Mouse (Mus musculus): ENCODE measurements at regions not wholly inside any gene's neighbourhood (a gene's known extent, or its start where the extent isn't known, plus 50 kb on each side); places are given as distances from the start of the nearest gene placed in this dataset.

DNA sequence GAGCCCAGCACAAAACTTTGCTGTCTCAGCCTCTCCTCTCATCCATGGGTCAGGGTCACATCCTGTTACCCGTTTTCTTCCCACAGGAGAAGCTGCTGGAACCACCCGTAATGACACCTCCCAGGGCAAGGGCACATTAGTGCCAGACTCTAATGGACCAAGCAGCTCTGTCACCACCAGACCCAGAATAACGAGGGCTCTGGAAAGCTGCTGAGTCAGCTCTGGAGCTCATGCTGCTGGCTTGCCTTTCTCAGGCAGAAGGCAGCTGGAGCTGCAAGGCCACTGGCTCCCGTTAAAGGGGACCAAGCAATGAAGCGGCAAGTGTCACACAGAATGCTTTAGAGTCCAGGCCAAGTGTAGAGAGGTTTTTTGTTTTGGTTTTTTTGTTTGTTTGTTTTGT is 268.9 kb downstream of the Ptpru start:
- Histone ChIP-seq H3K27ac (ENCODE audit: low read length) (no peak overlapping the region), H3K4me3 (ENCODE audit: low read depth, low read length) (no peak overlapping the region), H3K9ac (replicated peaks; ENCODE audit: low read depth) (no peak overlapping the region), H3K4me2 (replicated peaks; ENCODE audit: low read depth, low read length) (no peak overlapping the region), H3K27me3 (replicated peaks; ENCODE audit: insufficient read depth, low read length) (no peaks in the 10 kb centered on the region), H3K4me1 (ENCODE audit: insufficient read depth, low read depth, low read length) (no peaks in the 10 kb centered on the region), H3K36me3 (ENCODE audit: insufficient read depth, low read length) (no peaks in the 10 kb centered on the region), H3K9me3 (ENCODE audit: low read length) (no peaks in the 10 kb centered on the region)
- ATAC-seq (no peak), DNase-seq (ENCODE audit: low spot score) (no peak)
- no peak for TF ChIP-seq CTCF (IDR thresholded peaks at IDR 0.05)
- TF ChIP-seq EP300 (IDR thresholded peaks at IDR 0.05) = no peak
- 42% methylated on average over 5 of the region's 5 CpGs for WGBS

DNA sequence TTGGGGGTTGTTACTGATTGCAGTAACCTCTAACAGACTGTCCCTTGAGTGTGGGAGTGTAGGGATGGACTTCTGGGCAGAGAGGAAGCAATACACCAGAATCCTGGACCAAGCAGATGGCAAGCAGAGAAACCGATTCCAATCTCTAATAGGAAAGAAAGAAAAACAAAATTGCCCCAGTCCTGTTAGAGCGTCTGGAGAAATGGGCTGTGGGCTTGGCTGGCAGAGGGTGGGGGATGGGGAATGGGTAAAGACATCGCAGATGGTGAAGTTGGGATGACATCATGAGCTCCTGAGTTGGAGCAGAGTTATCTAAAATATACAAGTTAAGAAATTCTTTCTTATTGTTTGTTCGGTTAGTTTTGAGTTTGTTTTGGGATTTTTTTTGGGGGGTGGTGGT is 260.5 kb downstream of the Ptpru start:
- no peak for TF ChIP-seq CTCF (IDR thresholded peaks at IDR 0.05)
- TF ChIP-seq EP300 (IDR thresholded peaks at IDR 0.05) = no peak
- Histone ChIP-seq H3K27me3 (replicated peaks; ENCODE audit: insufficient read depth, low read length) (no peaks in the 10 kb centered on the region), H3K9ac (replicated peaks; ENCODE audit: low read depth) (no peak overlapping the region), H3K27ac (ENCODE audit: low read length) (no peak overlapping the region), H3K36me3 (ENCODE audit: insufficient read depth, low read length) (no peaks in the 10 kb centered on the region), H3K4me2 (replicated peaks; ENCODE audit: low read depth, low read length) (no peak overlapping the region), H3K9me3 (ENCODE audit: low read length) (no peaks in the 10 kb centered on the region), H3K4me1 (ENCODE audit: insufficient read depth, low read depth, low read length) (no peaks in the 10 kb centered on the region), H3K4me3 (ENCODE audit: low read depth, low read length) (no peak overlapping the region)
- DNase-seq (ENCODE audit: low spot score) (no peak), ATAC-seq (no peak)
- 44% methylated on average over 4 of the region's 4 CpGs for WGBS

DNA sequence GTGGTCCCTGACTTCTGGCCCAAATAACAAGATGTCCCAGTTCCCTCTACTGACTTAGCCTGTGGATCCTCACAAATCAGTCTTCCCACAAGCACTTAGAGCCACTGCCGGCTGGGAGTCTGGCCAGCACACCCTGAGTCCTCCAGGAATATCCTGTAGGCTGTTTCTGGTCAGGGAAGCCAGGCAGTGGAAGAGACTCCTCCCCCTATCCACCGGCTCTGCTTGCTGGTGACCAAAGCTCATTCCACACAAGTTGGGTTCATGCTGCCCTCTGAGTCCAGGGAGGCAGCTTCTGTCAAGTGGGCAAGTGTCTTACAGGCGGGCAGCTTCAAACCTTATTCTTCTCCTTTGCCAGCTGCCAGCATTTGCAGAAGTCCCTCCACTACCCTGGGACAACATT is 252.1 kb downstream of the Ptpru start:
- Histone ChIP-seq H3K4me1 (ENCODE audit: insufficient read depth, low read depth, low read length) (no peaks in the 10 kb centered on the region), H3K4me3 (ENCODE audit: low read depth, low read length) (no peak overlapping the region), H3K27ac (ENCODE audit: low read length) (no peak overlapping the region), H3K27me3 (replicated peaks; ENCODE audit: insufficient read depth, low read length) (no peaks in the 10 kb centered on the region), H3K9me3 (ENCODE audit: low read length) (no peaks in the 10 kb centered on the region), H3K36me3 (ENCODE audit: insufficient read depth, low read length) (no peaks in the 10 kb centered on the region), H3K4me2 (replicated peaks; ENCODE audit: low read depth, low read length) (no peak overlapping the region), H3K9ac (replicated peaks; ENCODE audit: low read depth) (no peak overlapping the region)
- TF ChIP-seq EP300 (IDR thresholded peaks at IDR 0.05) (no peak), CTCF (IDR thresholded peaks at IDR 0.05) (no peak)
- ATAC-seq (no peak), DNase-seq (ENCODE audit: low spot score) (no peak)
- WGBS = 40% methylated on average over 3 of the region's 3 CpGs

DNA sequence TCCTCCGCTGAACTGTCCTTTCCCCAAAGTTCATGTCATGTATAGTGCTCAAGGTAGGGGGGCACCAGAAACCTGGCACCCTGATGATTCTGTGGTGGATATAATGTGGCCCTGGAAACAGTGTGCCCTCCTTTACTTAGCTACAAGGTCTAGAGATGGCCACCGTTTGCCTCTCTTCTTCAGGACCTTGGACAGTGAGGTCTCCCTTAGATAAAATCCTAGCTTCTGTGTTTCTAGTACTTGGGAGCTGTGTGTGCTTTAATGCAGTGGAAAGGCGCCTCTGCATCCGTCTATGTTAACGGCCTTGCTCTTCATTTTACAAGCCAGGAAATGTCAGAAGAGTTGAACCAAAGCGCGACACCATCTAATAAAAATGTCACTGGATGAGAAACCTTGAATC is 250.6 kb downstream of the Ptpru start:
- no peaks in the 10 kb centered on the region for H3K36me3 ChIP-seq (ENCODE audit: insufficient read depth, low read length)
- H3K9ac ChIP-seq (replicated peaks; ENCODE audit: low read depth) = no peak overlapping the region
- H3K27ac ChIP-seq (ENCODE audit: low read length) = no peak overlapping the region
- H3K27me3 ChIP-seq (replicated peaks; ENCODE audit: insufficient read depth, low read length) = no peaks in the 10 kb centered on the region
- H3K4me2 ChIP-seq (replicated peaks; ENCODE audit: low read depth, low read length) = no peak overlapping the region
- TF ChIP-seq EP300 (IDR thresholded peaks at IDR 0.05) (no peak), CTCF (IDR thresholded peaks at IDR 0.05) (no peak)
- H3K4me1 ChIP-seq (ENCODE audit: insufficient read depth, low read depth, low read length) = no peaks in the 10 kb centered on the region
- no peak overlapping the region for H3K4me3 ChIP-seq (ENCODE audit: low read depth, low read length)
- WGBS = 53% methylated on average over 7 of the region's 7 CpGs
- no peak for ATAC-seq
- DNase-seq (ENCODE audit: low spot score) = no peak
- no peaks in the 10 kb centered on the region for H3K9me3 ChIP-seq (ENCODE audit: low read length)

DNA sequence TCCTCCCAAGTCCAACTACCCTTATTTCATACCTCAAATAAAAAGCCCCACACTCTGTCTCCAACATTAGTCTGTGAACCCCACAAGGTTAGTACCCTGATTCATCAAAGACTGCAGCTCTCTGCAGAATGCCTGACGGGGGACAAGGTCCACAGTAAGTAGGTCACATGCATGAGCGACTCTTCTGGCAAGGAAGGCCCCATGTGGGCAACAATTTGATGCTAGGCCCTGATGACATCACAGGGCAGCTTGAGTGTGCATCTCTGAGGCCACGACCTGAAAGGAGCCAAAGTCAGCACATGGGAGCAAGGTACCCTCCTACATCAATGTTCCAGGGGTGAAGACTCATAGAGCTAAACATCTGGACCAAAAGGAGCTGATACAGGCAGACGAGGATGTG is 248.0 kb downstream of the Ptpru start:
- Histone ChIP-seq H3K27me3 (replicated peaks; ENCODE audit: insufficient read depth, low read length) (no peaks in the 10 kb centered on the region), H3K27ac (ENCODE audit: low read length) (no peak overlapping the region), H3K4me1 (ENCODE audit: insufficient read depth, low read depth, low read length) (no peaks in the 10 kb centered on the region), H3K36me3 (ENCODE audit: insufficient read depth, low read length) (no peaks in the 10 kb centered on the region), H3K4me2 (replicated peaks; ENCODE audit: low read depth, low read length) (no peak overlapping the region), H3K9ac (replicated peaks; ENCODE audit: low read depth) (no peak overlapping the region), H3K4me3 (ENCODE audit: low read depth, low read length) (no peak overlapping the region), H3K9me3 (ENCODE audit: low read length) (no peaks in the 10 kb centered on the region)
- no peak for DNase-seq (ENCODE audit: low spot score)
- no peak for TF ChIP-seq EP300 (IDR thresholded peaks at IDR 0.05)
- no peak for TF ChIP-seq CTCF (IDR thresholded peaks at IDR 0.05)
- WGBS = 62% methylated on average over 4 of the region's 4 CpGs
- no peak for ATAC-seq

- Histone ChIP-seq H3K4me1 (ENCODE audit: insufficient read depth, low read depth, low read length) (no peaks in the 10 kb centered on the region), H3K4me2 (replicated peaks; ENCODE audit: low read depth, low read length) (no peak overlapping the region), H3K27me3 (replicated peaks; ENCODE audit: insufficient read depth, low read length) (no peaks in the 10 kb centered on the region), H3K9ac (replicated peaks; ENCODE audit: low read depth) (no peak overlapping the region), H3K27ac (ENCODE audit: low read length) (no peak overlapping the region), H3K4me3 (ENCODE audit: low read depth, low read length) (no peak overlapping the region), H3K9me3 (ENCODE audit: low read length) (no peaks in the 10 kb centered on the region), H3K36me3 (ENCODE audit: insufficient read depth, low read length) (no peaks in the 10 kb centered on the region)
- TF ChIP-seq EP300 (IDR thresholded peaks at IDR 0.05) = no peak
- TF ChIP-seq CTCF (IDR thresholded peaks at IDR 0.05) = no peak
- DNase-seq (ENCODE audit: low spot score) (no peak), ATAC-seq (no peak)
- 92% methylated on average over 5 of the region's 5 CpGs for WGBS
Measured at GRCm38 (mm10) chr4:131591456-131591855, 246.6 kb downstream of the Ptpru start.

DNA sequence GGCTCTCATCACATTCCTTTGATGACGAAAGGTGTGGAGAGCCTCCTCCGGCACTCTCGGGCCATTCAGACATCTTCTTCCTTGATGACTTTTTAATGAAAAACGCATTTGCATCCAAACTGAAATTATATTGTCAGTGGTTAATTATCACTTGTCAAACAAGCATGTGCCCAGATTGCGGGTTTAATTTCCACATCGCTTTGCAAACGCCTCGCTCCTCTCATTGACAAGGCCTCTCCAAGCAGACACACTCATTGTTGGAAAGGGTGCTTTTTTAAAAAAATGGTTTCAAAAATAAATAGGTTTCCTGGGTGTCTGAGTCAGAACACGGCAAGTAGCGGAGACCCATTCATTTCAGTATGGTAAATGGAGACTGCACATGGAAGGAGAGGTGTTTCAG is 240.1 kb downstream of the Ptpru start:
- H3K9me3 ChIP-seq (ENCODE audit: low read length) = no peaks in the 10 kb centered on the region
- H3K27me3 ChIP-seq (replicated peaks; ENCODE audit: insufficient read depth, low read length) = no peaks in the 10 kb centered on the region
- DNase-seq (ENCODE audit: low spot score) (no peak), ATAC-seq (no peak)
- H3K4me3 ChIP-seq (ENCODE audit: low read depth, low read length) = no peak overlapping the region
- H3K4me2 ChIP-seq (replicated peaks; ENCODE audit: low read depth, low read length) = no peak overlapping the region
- no peak overlapping the region for H3K9ac ChIP-seq (replicated peaks; ENCODE audit: low read depth)
- no peaks in the 10 kb centered on the region for H3K36me3 ChIP-seq (ENCODE audit: insufficient read depth, low read length)
- no peak for TF ChIP-seq EP300 (IDR thresholded peaks at IDR 0.05)
- TF ChIP-seq CTCF (IDR thresholded peaks at IDR 0.05) = no peak
- no peak overlapping the region for H3K27ac ChIP-seq (ENCODE audit: low read length)
- no peaks in the 10 kb centered on the region for H3K4me1 ChIP-seq (ENCODE audit: insufficient read depth, low read depth, low read length)
- WGBS = 88% methylated on average over 10 of the region's 10 CpGs
